Mouse (Mus musculus) cortical plate, adult 2 months (tissue): ENCODE measurements around the gene Zfp672.

Source experiments
- CTCF ChIP-seq: fragments of 200-500 bp; IDR thresholded peaks from 2 replicates; pipeline ENCODE4 v1.5.1; 2011; ENCODE audit warnings: mild to moderate bottlenecking, control low read depth, low read length; ENCODE audit not compliant: insufficient read depth; ENCODE audit errors: extremely low read depth
- POLR2A ChIP-seq: fragments of 200-500 bp; IDR thresholded peaks from 2 replicates; pipeline ENCODE4 v1.6.1; 2011; ENCODE audit warnings: mild to moderate bottlenecking, low read length, control low read depth; ENCODE audit not compliant: insufficient read depth; ENCODE audit errors: extremely low read depth

GRCm38 (mm10) chr11:58307411-58308080, 22.6 kb downstream of the Zfp672 start:
- TF ChIP-seq POLR2A (0 out of 2 replicates have a peak, but pooled peaks have one; percentile 20), CTCF (0 out of 2 replicates have a peak, but pooled peaks have one; percentile 2)
